Mouse (Mus musculus) CH12.LX (cell line): ENCODE measurements around the gene Gclm. TPM values are rescaled to one million over a fixed set of nuclear protein-coding genes. Genes with fewer than 3 reads are reported as not detected.
"Not testable (repeated sequence)": the region's sequence is repeated elsewhere in the genome, so short reads cannot be mapped to it uniquely, and the experiment has no call there.

Experiments used
- DNase-seq: peaks from one replicate; pipeline ENCODE4 v3.0.0-alpha.2; 2013; ENCODE audit errors: extremely low read depth
- H3K27ac ChIP-seq: 2 replicates; pipeline ENCODE4 v1.5.1; 2012; ENCODE audit warnings: low read depth, mild to moderate bottlenecking, control low read depth, moderate library complexity; ENCODE audit not compliant: insufficient read depth
- H3K27me3 ChIP-seq: replicated peaks from 2 replicates; pipeline ENCODE3; 2012; ENCODE audit warnings: inconsistent platforms
- H3K36me3 ChIP-seq, 2 experiments: replicated peaks in 1 of 2; 2 replicates each; pipeline versions ENCODE3 to v1.6.1; 2012; ENCODE audit warnings: inconsistent platforms in 1 of 2, low read length in 1 of 2, mild to moderate bottlenecking in 1 of 2, mixed read lengths in 1 of 2, moderate library complexity in 1 of 2; ENCODE audit not compliant: control insufficient read depth in 1 of 2, insufficient read depth in 1 of 2
- H3K4me1 ChIP-seq, 2 experiments: 2 replicates each; pipeline ENCODE4 v1.6.1; 2012; ENCODE audit warnings: inconsistent platforms in 1 of 2, moderate library complexity in 1 of 2; ENCODE audit not compliant: insufficient read depth in 2 of 2, control insufficient read depth in 1 of 2
- H3K4me2 ChIP-seq: 2 replicates; pipeline ENCODE4 v1.6.1; 2012; ENCODE audit warnings: low read depth, mild to moderate bottlenecking, control low read depth; ENCODE audit not compliant: poor library complexity, insufficient read depth, severe bottlenecking
- H3K4me3 ChIP-seq, 3 experiments: fragments of 150-350 bp in 1 of 3; sonication (generic) in 1 of 3; replicated peaks in 1 of 3; 2 replicates each; pipeline versions ENCODE3 to v1.5.1; 2011 to 2012; ENCODE audit warnings: low read depth in 2 of 3, low read length in 2 of 3, mild to moderate bottlenecking in 2 of 3, moderate library complexity in 2 of 3, control low read depth in 1 of 3, improper control_type of control experiment in 1 of 3, inconsistent platforms in 1 of 3, mixed read lengths in 1 of 3; ENCODE audit not compliant: poor library complexity in 1 of 3
- H3K79me2 ChIP-seq: replicated peaks from 2 replicates; pipeline ENCODE4 v1.6.1; 2012; ENCODE audit warnings: mild to moderate bottlenecking, moderate library complexity; ENCODE audit not compliant: control insufficient read depth, poor library complexity, insufficient read depth, severe bottlenecking; ENCODE audit errors: extremely low read depth
- H3K9ac ChIP-seq: 2 replicates; pipeline ENCODE4 v1.6.1; 2012; ENCODE audit warnings: low read depth, mild to moderate bottlenecking, control low read depth, moderate library complexity; ENCODE audit not compliant: insufficient read depth
- H3K9me3 ChIP-seq: replicated peaks from 2 replicates; pipeline ENCODE3; 2012; ENCODE audit warnings: low read length, inconsistent platforms, mixed read lengths
- BHLHE40 ChIP-seq: IDR thresholded peaks from 2 replicates; pipeline ENCODE4 v1.6.1; 2011; ENCODE audit warnings: mild to moderate bottlenecking, low read depth, low read length, improper control_type of control experiment
- CHD2 ChIP-seq: IDR thresholded peaks from 2 replicates; pipeline ENCODE4 v1.6.1; 2011; ENCODE audit warnings: low read length, improper control_type of control experiment
- CTCF ChIP-seq, 2 experiments: IDR thresholded peaks in 1 of 2; conservative IDR thresholded peaks in 1 of 2; 2 replicates each; pipeline ENCODE4 v1.5.1; 2011 to 2012; ENCODE audit warnings: low read depth in 2 of 2, low read length in 2 of 2, improper control_type of control experiment in 1 of 2, inconsistent platforms in 1 of 2, mild to moderate bottlenecking in 1 of 2, moderate library complexity in 1 of 2
- POLR2A ChIP-seq: IDR thresholded peaks from 2 replicates; pipeline ENCODE4 v1.6.1; 2011; ENCODE audit warnings: low read depth, mild to moderate bottlenecking, improper control_type of control experiment, low read length
- SMC3 ChIP-seq: IDR thresholded peaks from 2 replicates; pipeline ENCODE4 v1.6.1; 2011; ENCODE audit warnings: low read depth, low read length, improper control_type of control experiment
- TBP ChIP-seq: conservative IDR thresholded peaks from 2 replicates; pipeline ENCODE4 v1.6.1; 2011; ENCODE audit warnings: low read depth, low read length, improper control_type of control experiment
- ZC3H11A ChIP-seq: IDR thresholded peaks from 2 replicates; pipeline ENCODE4 v1.6.1; 2012; ENCODE audit warnings: low read depth, mild to moderate bottlenecking, inconsistent platforms, low read length, improper control_type of control experiment
- ZNF384 ChIP-seq: IDR thresholded peaks from 2 replicates; pipeline ENCODE4 v1.6.1; 2012; ENCODE audit warnings: low read depth, low read length, improper control_type of control experiment, inconsistent platforms
- dilution Hi-C: fragments of 300-500 bp; cut with MboI; formaldehyde crosslinking; loops from 2 replicates; pipeline ENCODE4 v1.14.3; 2020; ENCODE audit warnings: low sequenced_read_pairs; ENCODE audit not compliant: extremely low pct_unique_long_range_greater_than_20kb, extremely low pct_ligation_motif_present
- in situ Hi-C: fragments of 300-500 bp; cut with MboI; formaldehyde crosslinking; loops from 3 replicates; pipeline ENCODE4 v1.14.3; 2019; ENCODE audit warnings: low sequenced_read_pairs, low pct_ligation_motif_present, low pct_unique_long_range_greater_than_20kb, mixed read lengths
- polyA plus RNA-seq: library from polyadenylated mRNA; unstranded; fragments of >175 nt; gene quantifications from 2 replicates; pipeline ENCODE4 v1.2.1, GENCODE M21; 2012; ENCODE audit warnings: low read depth; ENCODE audit not compliant: insufficient read length
- total RNA-seq, 2 experiments: library from RNA; depleted of rRNA; stranded (reverse); fragments of 300-350 nt in 1 of 2; fragments of >200 nt in 1 of 2; gene quantifications; 2 replicates each; pipeline ENCODE4 v1.2.3; 2012 to 2014

The Gclm gene
- total and polyA plus RNA-seq, 3 experiments, result 26.1 to 195 (median 108) TPM

- H3K9me3 ChIP-seq, result no peaks in the 10 kb centered on the region
- in situ Hi-C loops, result no loop called here
- dilution Hi-C loops, result no loop called here
- H3K4me3 ChIP-seq, result no peak overlapping the region
- no peak overlapping the region for H3K27ac ChIP-seq
- no peak overlapping the region for H3K9ac ChIP-seq
- H3K27me3 ChIP-seq, result no peaks in the 10 kb centered on the region
- H3K79me2 ChIP-seq, result peaks cover 9% of the 10 kb centered on the region
- no peak for DNase-seq
- TF ChIP-seq SMC3 (no peak), CTCF (conservative IDR thresholded peaks at IDR 0.05 in 1 of 2, IDR thresholded peaks at IDR 0.05 in 1 of 2; ENCODE audit: low read depth in 2 of 2, low read length in 2 of 2) (peak in 1 of 2 experiments; percentile 29; a peak in 1 of 4 replicates)
- peaks cover 7 to 15% of the 10 kb centered on the region in 2 experiments for H3K36me3 ChIP-seq
- H3K4me2 ChIP-seq, result no peak overlapping the region
- peaks cover 0 to 7% of the 10 kb centered on the region in 2 experiments; a peak in 2 of 4 replicates for H3K4me1 ChIP-seq
Observed at GRCm38 (mm10) chr3:122269986-122270385, 24.6 kb downstream of the Gclm start.

GRCm38 (mm10) chr3:122272565-122272964 lies 27.2 kb downstream of the Gclm start:
- not testable (repeated sequence) for H3K4me2 ChIP-seq, H3K9ac ChIP-seq, H3K9me3 ChIP-seq, DNase-seq, H3K27ac ChIP-seq
- TF ChIP-seq TBP, result peak; percentile 73
- TF ChIP-seq, all 38 proteins: peak for 1; not testable (repeated sequence) for 37
- dilution Hi-C loops, H3K27me3 ChIP-seq, H3K4me3 ChIP-seq, in situ Hi-C loops: not testable (repeated sequence)
- peaks cover 17 to 26% of the 10 kb centered on the region in 2 experiments for H3K36me3 ChIP-seq
- peaks cover 35% of the 10 kb centered on the region for H3K79me2 ChIP-seq
- peaks cover 4 to 33% of the 10 kb centered on the region in 2 experiments for H3K4me1 ChIP-seq

GRCm38 (mm10) chr3:122273407-122274240 lies 28.3 kb downstream of the Gclm start:
- peaks cover 43% of the 10 kb centered on the region for H3K79me2 ChIP-seq
- in situ Hi-C loops, result no loop called here
- H3K27ac ChIP-seq, result no peak overlapping the region
- peak overlapping the region; percentile 81 for H3K9ac ChIP-seq
- H3K4me3 ChIP-seq, result peak overlapping the region; percentile 42 to 60 (median 47)
- H3K27me3 ChIP-seq, result no peaks in the 10 kb centered on the region
- dilution Hi-C loops, result no loop called here
- H3K36me3 ChIP-seq, result peaks cover 25 to 36% of the 10 kb centered on the region in 2 experiments
- H3K4me2 ChIP-seq, result peak overlapping the region; percentile 80
- peak; percentile 26 for DNase-seq
- no peaks in the 10 kb centered on the region for H3K9me3 ChIP-seq
- peaks cover 7 to 42% of the 10 kb centered on the region in 2 experiments for H3K4me1 ChIP-seq
- peak; percentile 84; the same call in 1 of the 2 replicates for TF ChIP-seq POLR2A
- no peak; the same call in 1 of the 2 replicates for TF ChIP-seq CHD2
- TF ChIP-seq ZC3H11A, result no peak
- TF ChIP-seq BHLHE40, result peak; percentile 35; the same call in 1 of the 2 replicates
- TF ChIP-seq ZNF384, result peak; percentile 91
